Mouse (Mus musculus): ENCODE results near the gene 2700097O09Rik. TPM values are rescaled to one million over a fixed set of nuclear protein-coding genes. Genes with fewer than 3 reads are reported as not detected.
A peak's percentile ranks its signal among the peaks of the same experiment; 100 is the strongest.
"Not testable (repeated sequence)": the region's sequence is repeated elsewhere in the genome, so short reads cannot be mapped to it uniquely, and the experiment has no call there.

2700097O09Rik gene
- total RNA-seq, 2 experiments from 2014 or later, result 8.6 to 9.4 TPM

GRCm38 (mm10) chr12:55051210-55052173 is 28.4 kb downstream of the 2700097O09Rik start:
- no peak for DNase-seq (ENCODE audit: extremely low spot score in 1 of 2, low spot score in 2 of 2)
- intact Hi-C loops (cut with DNase I), result no loop called here

GRCm38 (mm10) chr12:55049731-55050353 is 30.1 kb downstream of the 2700097O09Rik start:
- no peak for DNase-seq (ENCODE audit: extremely low spot score in 1 of 2, low spot score in 2 of 2)
- intact Hi-C loops (cut with DNase I), result no loop called here

- intact Hi-C loops (cut with DNase I), result no loop called here
- DNase-seq (ENCODE audit: extremely low spot score in 1 of 2, low spot score in 2 of 2), result no peak
These were observed 38.9 kb downstream of the 2700097O09Rik start for GRCm38 (mm10) chr12:55041011-55041410.

GRCm38 (mm10) chr12:55027088-55027487 is 52.8 kb downstream of the 2700097O09Rik start:
- DNase-seq (ENCODE audit: extremely low spot score in 1 of 2, low spot score in 2 of 2), result no peak
- intact Hi-C loops (cut with DNase I), result no loop called here

GRCm38 (mm10) chr12:55023284-55023683 is 56.6 kb downstream of the 2700097O09Rik start:
- DNase-seq (ENCODE audit: extremely low spot score in 1 of 2, low spot score in 2 of 2), result no peak
- intact Hi-C loops (cut with DNase I), result no loop called here

GRCm38 (mm10) chr12:55019421-55019877 is 60.5 kb downstream of the 2700097O09Rik start:
- no peak for DNase-seq (ENCODE audit: extremely low spot score in 1 of 2, low spot score in 2 of 2)
- intact Hi-C loops (cut with DNase I), result no loop called here

- intact Hi-C loops (cut with DNase I), result no loop called here
- DNase-seq (ENCODE audit: extremely low spot score in 1 of 2, low spot score in 2 of 2), result no peak
These were observed 62.7 kb downstream of the 2700097O09Rik start for GRCm38 (mm10) chr12:55017119-55017721.

- no peak for DNase-seq (ENCODE audit: extremely low spot score in 1 of 2, low spot score in 2 of 2)
- intact Hi-C loops (cut with DNase I), result no loop called here
These were observed 63.4 kb downstream of the 2700097O09Rik start for GRCm38 (mm10) chr12:55016339-55017118.

GRCm38 (mm10) chr12:55015428-55015827 is 64.5 kb downstream of the 2700097O09Rik start:
- no peak for DNase-seq (ENCODE audit: extremely low spot score in 1 of 2, low spot score in 2 of 2)
- intact Hi-C loops (cut with DNase I), result no loop called here

- DNase-seq (ENCODE audit: extremely low spot score in 1 of 2, low spot score in 2 of 2), result no peak
- intact Hi-C loops (cut with DNase I), result no loop called here
These were observed 66.1 kb downstream of the 2700097O09Rik start, which contains the start of gene Baz1a for GRCm38 (mm10) chr12:55013626-55014398. TSS of gene Baz1a (minus strand) at chr12:55014348.

- no peak for DNase-seq (ENCODE audit: extremely low spot score in 1 of 2, low spot score in 2 of 2)
- intact Hi-C loops (cut with DNase I), result no loop called here
These were observed 66.9 kb downstream of the 2700097O09Rik start for GRCm38 (mm10) chr12:55013031-55013430.

GRCm38 (mm10) chr12:55007361-55008008 is 72.4 kb downstream of the 2700097O09Rik start:
- intact Hi-C loops (cut with DNase I), result no loop called here
- DNase-seq (ENCODE audit: extremely low spot score in 1 of 2, low spot score in 2 of 2), result no peak

GRCm38 (mm10) chr12:55006071-55006470 is 73.8 kb downstream of the 2700097O09Rik start:
- DNase-seq (ENCODE audit: extremely low spot score in 1 of 2, low spot score in 2 of 2), result no peak
- intact Hi-C loops (cut with DNase I), result no loop called here

- DNase-seq (ENCODE audit: extremely low spot score in 1 of 2, low spot score in 2 of 2), result no peak
- intact Hi-C loops (cut with DNase I), result no loop called here
These were observed 75.5 kb downstream of the 2700097O09Rik start for GRCm38 (mm10) chr12:55004396-55004795.

GRCm38 (mm10) chr12:55003843-55004242 is 76.1 kb downstream of the 2700097O09Rik start:
- DNase-seq (ENCODE audit: extremely low spot score in 1 of 2, low spot score in 2 of 2), result no peak

GRCm38 (mm10) chr12:55002532-55002931 is 77.4 kb downstream of the 2700097O09Rik start:
- DNase-seq (ENCODE audit: extremely low spot score in 1 of 2, low spot score in 2 of 2); intact Hi-C loops (cut with DNase I): not testable (repeated sequence)

More at GRCm38 (mm10) chr12:55003843-55004242, 76.1 kb downstream of the 2700097O09Rik start:
- intact Hi-C loops (cut with DNase I), result no loop called here

GRCm38 (mm10) chr12:54999016-54999690 is 80.8 kb downstream of the 2700097O09Rik start:
- DNase-seq (ENCODE audit: extremely low spot score in 1 of 2, low spot score in 2 of 2), result peak in 1 of 2 experiments; percentile 33

More at GRCm38 (mm10) chr12:54999016-54999690, 80.8 kb downstream of the 2700097O09Rik start:
- intact Hi-C loops (cut with DNase I), result no loop called here

All from left cerebral cortex, postnatal 10 days (tissue).